Mouse (Mus musculus) liver, postnatal 0 days (tissue): ENCODE measurements around the gene Hepacam2. TPM values are rescaled to one million over a fixed set of nuclear protein-coding genes. Genes with fewer than 3 reads are reported as not detected.
"Not testable (repeated sequence)": the region's sequence is repeated elsewhere in the genome, so short reads cannot be mapped to it uniquely, and the experiment has no call there.

ENCODE experiments used
- ATAC-seq: fragments of 200-750 bp; cut with Nextera tagmentation; 2 replicates; pipeline ENCODE4 v1.8.0; 2017; ENCODE audit warnings: mild to moderate bottlenecking, moderate library complexity
- DNase-seq: peaks from one replicate; pipeline ENCODE4 v3.0.0-alpha.2; 2016
- H3K27ac ChIP-seq: fragments of 300-500 bp; sonication (generic); 2 replicates; pipeline ENCODE4 v1.5.1; 2014; ENCODE audit warnings: antibody characterized with exemption, moderate library complexity, mild to moderate bottlenecking, low read depth
- H3K27me3 ChIP-seq: fragments of 300-500 bp; sonication (generic); 2 replicates; pipeline ENCODE4 v1.6.1; 2014; ENCODE audit warnings: low read length, control low read depth, mixed read lengths; ENCODE audit not compliant: insufficient read depth
- H3K36me3 ChIP-seq: fragments of 300-500 bp; sonication (generic); replicated peaks from 2 replicates; pipeline ENCODE4 v1.6.1; 2014; ENCODE audit warnings: mild to moderate bottlenecking, control low read depth, low read length, moderate library complexity, mixed read lengths; ENCODE audit not compliant: insufficient read depth
- H3K4me1 ChIP-seq: fragments of 300-500 bp; sonication (generic); 2 replicates; pipeline ENCODE4 v1.6.1; 2014; ENCODE audit warnings: antibody characterized with exemption, mild to moderate bottlenecking, control low read depth; ENCODE audit not compliant: insufficient read depth
- H3K4me2 ChIP-seq: fragments of 300-500 bp; sonication (generic); 2 replicates; pipeline ENCODE4 v1.6.1; 2014; ENCODE audit warnings: low read depth, mild to moderate bottlenecking, low read length, moderate library complexity, mixed read lengths
- H3K4me3 ChIP-seq: fragments of 300-500 bp; sonication (generic); 2 replicates; pipeline ENCODE4 v1.5.1; 2014; ENCODE audit warnings: low read depth, low read length
- H3K9ac ChIP-seq: fragments of 300-500 bp; sonication (generic); replicated peaks from 2 replicates; pipeline ENCODE4 v1.6.1; 2014; ENCODE audit warnings: mild to moderate bottlenecking, moderate library complexity
- H3K9me3 ChIP-seq: fragments of 300-500 bp; sonication (generic); 2 replicates; pipeline ENCODE4 v1.6.1; 2016; ENCODE audit warnings: mild to moderate bottlenecking, control low read depth, low read length, mixed read lengths
- CTCF ChIP-seq: sonication (generic); IDR thresholded peaks from 2 replicates; pipeline ENCODE4 v1.5.1; 2016; ENCODE audit warnings: antibody characterized with exemption, low read depth
- EP300 ChIP-seq: IDR thresholded peaks from 2 replicates; pipeline ENCODE4 v1.6.1; 2016; ENCODE audit warnings: antibody characterized with exemption, low read depth, mild to moderate bottlenecking
- WGBS: fragments of 180-500 bp; shearing (Covaris S2); extraction: QIAGEN DNeasy Blood & Tissue Kit; methylation state at CpG from one replicate; pipeline ENCODE4 v1.1.7; 2014; ENCODE audit not compliant: insufficient replicate concordance; 5-methylcytosine and 5-hydroxymethylcytosine counted together
- polyA plus RNA-seq: library from polyadenylated mRNA; unstranded; fragments of >200 nt; fragmentation: Nextera tagmentation; extraction: Ambion mirVana; gene quantifications from 2 replicates; pipeline ENCODE4 v1.2.1, GENCODE M21; 2015

Gene Hepacam2
- polyA plus RNA-seq, 1 experiment from 2014 or later, result 0.15 TPM

GRCm38 (mm10) chr6:3528198-3528597, 30.1 kb upstream of the Hepacam2 start:
- 74% methylated on average over 4 of the region's 4 CpGs for WGBS
- no peak overlapping the region for H3K27ac ChIP-seq
- H3K4me1 ChIP-seq, result no peaks in the 10 kb centered on the region
- H3K4me2 ChIP-seq, result no peak overlapping the region
- no peaks in the 10 kb centered on the region for H3K9me3 ChIP-seq
- TF ChIP-seq EP300 (no peak), CTCF (no peak)
- ATAC-seq (no peak), DNase-seq (no peak)
- no peaks in the 10 kb centered on the region for H3K27me3 ChIP-seq
- H3K9ac ChIP-seq, result no peak overlapping the region
- H3K36me3 ChIP-seq, result peaks cover 2% of the 10 kb centered on the region; the same call in 1 of the 2 replicates
- H3K4me3 ChIP-seq, result no peak overlapping the region

- peaks cover 3% of the 10 kb centered on the region for H3K36me3 ChIP-seq
- ATAC-seq, result no peak
- WGBS, result 47% methylated on average over 3 of the region's 3 CpGs
These were observed 14.5 kb upstream of the Hepacam2 start for GRCm38 (mm10) chr6:3512611-3513010.

GRCm38 (mm10) chr6:3511612-3512011, 13.5 kb upstream of the Hepacam2 start:
- H3K9me3 ChIP-seq, result no peaks in the 10 kb centered on the region
- ATAC-seq, result no peak
- H3K4me2 ChIP-seq, result no peak overlapping the region
- no peak for TF ChIP-seq CTCF
- TF ChIP-seq EP300, result no peak
- 68% methylated on average over 11 of the region's 11 CpGs for WGBS
- no peaks in the 10 kb centered on the region for H3K36me3 ChIP-seq
- DNase-seq, result no peak
- no peaks in the 10 kb centered on the region for H3K27me3 ChIP-seq
- H3K4me1 ChIP-seq, result no peaks in the 10 kb centered on the region
- H3K4me3 ChIP-seq, result no peak overlapping the region
- H3K9ac ChIP-seq, result no peak overlapping the region
- no peak overlapping the region for H3K27ac ChIP-seq

More at GRCm38 (mm10) chr6:3512611-3513010, 14.5 kb upstream of the Hepacam2 start:
- no peak overlapping the region for H3K9ac ChIP-seq
- no peak for DNase-seq
- no peak for TF ChIP-seq CTCF
- no peaks in the 10 kb centered on the region for H3K4me1 ChIP-seq
- no peak overlapping the region for H3K4me2 ChIP-seq
- no peak overlapping the region for H3K4me3 ChIP-seq
- no peak overlapping the region for H3K27ac ChIP-seq
- H3K9me3 ChIP-seq, result no peaks in the 10 kb centered on the region
- H3K27me3 ChIP-seq, result no peaks in the 10 kb centered on the region

- H3K36me3 ChIP-seq, result peaks cover 2% of the 10 kb centered on the region; the same call in 1 of the 2 replicates
- ATAC-seq, result no peak
- no peaks in the 10 kb centered on the region for H3K27me3 ChIP-seq
- no peak for TF ChIP-seq CTCF
- no peak for TF ChIP-seq EP300
- H3K27ac ChIP-seq, result no peak overlapping the region
- H3K4me3 ChIP-seq, result no peak overlapping the region
- no peaks in the 10 kb centered on the region for H3K9me3 ChIP-seq
- H3K4me1 ChIP-seq, result no peaks in the 10 kb centered on the region
- H3K9ac ChIP-seq, result no peak overlapping the region
- WGBS, result 76% methylated on average over 10 of the region's 10 CpGs
- no peak overlapping the region for H3K4me2 ChIP-seq
- no peak for DNase-seq
These were observed 13.0 kb upstream of the Hepacam2 start for GRCm38 (mm10) chr6:3511116-3511515.

GRCm38 (mm10) chr6:3509782-3510181, 11.7 kb upstream of the Hepacam2 start:
- Histone ChIP-seq H3K4me2 (no peak overlapping the region), H3K27me3 (no peaks in the 10 kb centered on the region), H3K9ac (no peak overlapping the region), H3K9me3 (no peaks in the 10 kb centered on the region), H3K36me3 (peaks cover 3% of the 10 kb centered on the region; the same call in 1 of the 2 replicates), H3K27ac (no peak overlapping the region), H3K4me3 (no peak overlapping the region), H3K4me1 (no peaks in the 10 kb centered on the region)
- 18% methylated on average over 2 of the region's 2 CpGs for WGBS
- DNase-seq, result no peak
- TF ChIP-seq CTCF (peak; percentile 70), EP300 (no peak)
- ATAC-seq, result peak; percentile 54; the same call in 1 of the 2 replicates

GRCm38 (mm10) chr6:3508151-3508550, 10.1 kb upstream of the Hepacam2 start:
- not testable (repeated sequence) for H3K9ac ChIP-seq, H3K27ac ChIP-seq, H3K4me3 ChIP-seq, ATAC-seq, H3K4me2 ChIP-seq, H3K36me3 ChIP-seq, H3K9me3 ChIP-seq, DNase-seq, H3K4me1 ChIP-seq, H3K27me3 ChIP-seq
- WGBS, result 78% methylated on average over 2 of the region's 2 CpGs

GRCm38 (mm10) chr6:3507078-3507477, 9.0 kb upstream of the Hepacam2 start:
- H3K9ac ChIP-seq, result no peak overlapping the region

More at GRCm38 (mm10) chr6:3507078-3507477, 9.0 kb upstream of the Hepacam2 start:
- no peak for ATAC-seq
- 58% methylated on average over 4 of the region's 4 CpGs for WGBS
- Histone ChIP-seq H3K9me3 (no peaks in the 10 kb centered on the region), H3K27ac (no peak overlapping the region), H3K4me2 (no peak overlapping the region), H3K27me3 (no peaks in the 10 kb centered on the region), H3K36me3 (peaks cover 3% of the 10 kb centered on the region; the same call in 1 of the 2 replicates), H3K4me3 (no peak overlapping the region), H3K4me1 (no peaks in the 10 kb centered on the region)
- no peak for DNase-seq
- TF ChIP-seq CTCF (no peak), EP300 (no peak)
